Mouse (Mus musculus) spleen, adult 18-20 months (tissue): ENCODE data around the gene Rcbtb2.

Experiments used
- DNase-seq, 2 experiments: peaks; one replicate each; pipeline ENCODE4 v3.0.0; 2022; ENCODE audit warnings: mixed read lengths in 2 of 2

Gene Rcbtb2

GRCm38 (mm10) chr14:73217062-73217461 lies 94.2 kb downstream of the Rcbtb2 start:
- no peak for DNase-seq

GRCm38 (mm10) chr14:73222316-73222970 lies 99.6 kb downstream of the Rcbtb2 start:
- no peak for DNase-seq

GRCm38 (mm10) chr14:73226346-73226745 lies 103.5 kb downstream of the Rcbtb2 start:
- no peak for DNase-seq

- no peak for DNase-seq
These were observed 104.0 kb downstream of the Rcbtb2 start for GRCm38 (mm10) chr14:73226849-73227248.

GRCm38 (mm10) chr14:73231286-73231982 lies 108.6 kb downstream of the Rcbtb2 start:
- no peak for DNase-seq

- DNase-seq, result no peak
These were observed 111.7 kb downstream of the Rcbtb2 start for GRCm38 (mm10) chr14:73234468-73235031.

- peak; percentile 8 to 38 for DNase-seq
These were observed 115.0 kb downstream of the Rcbtb2 start, which contains the start of gene Lpar6 for GRCm38 (mm10) chr14:73237848-73238321. Gene Lpar6 (plus strand): TSS chr14:73237895.

GRCm38 (mm10) chr14:73238498-73239250 lies 115.8 kb downstream of the Rcbtb2 start:
- DNase-seq, result peak; percentile 21 to 44

- DNase-seq, result no peak
These were observed 116.5 kb downstream of the Rcbtb2 start for GRCm38 (mm10) chr14:73239291-73239690.

GRCm38 (mm10) chr14:73239857-73240256 lies 117.0 kb downstream of the Rcbtb2 start:
- no peak for DNase-seq

- no peak for DNase-seq
These were observed 121.3 kb downstream of the Rcbtb2 start for GRCm38 (mm10) chr14:73244061-73244597.

- DNase-seq, result no peak
These were observed 127.2 kb downstream of the Rcbtb2 start for GRCm38 (mm10) chr14:73250056-73250455.

GRCm38 (mm10) chr14:73252276-73252675 lies 129.4 kb downstream of the Rcbtb2 start:
- no peak for DNase-seq

GRCm38 (mm10) chr14:73253453-73254251 lies 130.8 kb downstream of the Rcbtb2 start:
- DNase-seq, result no peak

GRCm38 (mm10) chr14:73254412-73254811 lies 131.6 kb downstream of the Rcbtb2 start:
- no peak for DNase-seq

GRCm38 (mm10) chr14:73255426-73255970 lies 132.7 kb downstream of the Rcbtb2 start:
- DNase-seq, result no peak

GRCm38 (mm10) chr14:73257348-73257747 lies 134.5 kb downstream of the Rcbtb2 start:
- no peak for DNase-seq
